17 mouse cellular contexts compared by ENCODE assay signal in the genomic region with DNA sequence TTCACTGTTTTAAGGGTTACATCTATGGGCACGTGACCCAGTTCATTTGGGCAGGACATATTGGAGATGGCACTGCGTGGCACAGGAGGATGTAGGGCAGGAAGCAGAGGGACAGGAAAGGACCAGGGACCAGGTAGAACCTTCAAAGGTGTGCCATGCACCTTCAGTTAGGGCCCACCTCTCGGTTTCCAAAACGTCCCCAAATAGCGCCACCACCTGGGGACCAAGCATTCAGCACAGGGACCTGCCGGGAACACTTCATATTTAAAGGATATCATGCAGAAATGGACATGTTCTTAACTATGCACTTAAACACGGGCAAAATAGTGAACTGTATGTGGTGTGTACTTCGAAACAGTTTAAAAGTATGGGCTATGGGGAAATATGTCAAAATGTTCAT. TPM values are rescaled to one million over a fixed set of nuclear protein-coding genes. Genes with fewer than 3 reads are reported as not detected.
DNase-seq lines count a peak whose midpoint lies in the region; ATAC-seq and TF ChIP-seq lines count a peak whose summit lies in the region.
"Had no signal": no experiment of that assay in that cellular context is flagged by ENCODE, and none has a peak within 500 bp of the region (broad histone marks: within the 10 kb centered on the region; RNA-seq: fewer than 3 reads in every experiment).

No protein-coding gene starts in this region.

- no peak overlapping the region for H3K27ac ChIP-seq in gastrocnemius, adult 2 months
- no peak overlapping the region for H3K27ac ChIP-seq in liver, embryonic 14.5 days
- H3K27ac ChIP-seq in liver, embryonic 11.5 days (ENCODE audit: low read depth, low read length), result no peak overlapping the region
- H3K27ac ChIP-seq in bone marrow macrophage, adult 2 months (ENCODE audit: insufficient read depth, low read depth, low read length), result no peak overlapping the region
- H3K27ac ChIP-seq: embryonic facial prominence, embryonic 12.5 days; forebrain, embryonic 15.5 days; hindbrain, embryonic 12.5 days had no signal

- peak; percentile 26 for DNase-seq in gastrocnemius, adult 2 months
- DNase-seq in gastrocnemius, postnatal 10 days, result no peak
- no peak for DNase-seq in liver, embryonic 14.5 days (ENCODE audit: low read depth in 3 of 3, low spot score in 3 of 3)
- no peak for DNase-seq in liver, embryonic 11.5 days (ENCODE audit: low spot score)
- DNase-seq in neural tube, embryonic 10.5 days (ENCODE audit: extremely low spot score, low spot score), result no peak
- DNase-seq: adrenal gland, adult 2 months; cerebellum, adult 9-11 months; heart, postnatal 10 days; thymus, postnatal 25 days had no signal

- peak; percentile 40 for TF ChIP-seq CTCF in gastrocnemius, adult 2 months (IDR thresholded peaks at IDR 0.05)
- peak; percentile 33 for TF ChIP-seq CTCF in liver, embryonic 14.5 days (IDR thresholded peaks at IDR 0.05; ENCODE audit: low read depth)
- TF ChIP-seq CTCF in C2C12 (IDR thresholded peaks at IDR 0.05; ENCODE audit: control insufficient read depth, insufficient read depth, insufficient read length), result peak; percentile 2
- 0 out of 2 replicates have a peak, but pooled peaks have one; percentile 27 for TF ChIP-seq CTCF in bone marrow macrophage, adult 2 months (IDR thresholded peaks at IDR 0.05; ENCODE audit: low read depth, low read length)

- no peak overlapping the region for H3K9ac ChIP-seq in liver, embryonic 14.5 days (replicated peaks)
- H3K9ac ChIP-seq in liver, embryonic 11.5 days (ENCODE audit: low read depth, low read length), result no peak overlapping the region
- H3K9ac ChIP-seq: embryonic facial prominence, embryonic 12.5 days; forebrain, embryonic 15.5 days; hindbrain, embryonic 12.5 days had no signal

- intact Hi-C loops in gastrocnemius, adult 2 months (cut with DNase I), result no loop called here

- TF ChIP-seq EP300 in liver, embryonic 14.5 days (IDR thresholded peaks at IDR 0.05; ENCODE audit: low read depth), result no peak

- no peaks in the 10 kb centered on the region for H3K79me2 ChIP-seq in C2C12 (ENCODE audit: control insufficient read depth, insufficient read depth)

- no peaks in the 10 kb centered on the region; a peak in 1 of 4 replicates for H3K4me1 ChIP-seq in liver, embryonic 14.5 days (replicated peaks; ENCODE audit: control insufficient read depth in 2 of 2, insufficient read depth in 2 of 2, low read length in 1 of 2)
- 0 out of 2 replicates have a peak, but pooled peaks cover 3% of the 10 kb centered on the region for H3K4me1 ChIP-seq in liver, embryonic 11.5 days (replicated peaks; ENCODE audit: control insufficient read depth, insufficient read depth, low read length)
- no peaks in the 10 kb centered on the region for H3K4me1 ChIP-seq in bone marrow macrophage, adult 2 months (ENCODE audit: control insufficient read depth, insufficient read depth, low read length)

- no peaks in the 10 kb centered on the region for H3K79me3 ChIP-seq in C2C12 (ENCODE audit: low read depth)

- H3K27me3 ChIP-seq in liver, embryonic 14.5 days (ENCODE audit: control insufficient read depth, insufficient read depth, low read length), result no peaks in the 10 kb centered on the region
- no peaks in the 10 kb centered on the region for H3K27me3 ChIP-seq in liver, embryonic 11.5 days (replicated peaks; ENCODE audit: control insufficient read depth, insufficient read depth, low read length)
- no peaks in the 10 kb centered on the region for H3K27me3 ChIP-seq in C2C12 (ENCODE audit: control insufficient read depth, insufficient read depth, insufficient read length)
- H3K27me3 ChIP-seq: forebrain, embryonic 15.5 days had no signal

- no peak overlapping the region for H3ac ChIP-seq in C2C12 (ENCODE audit: control insufficient read depth, insufficient read length, low read depth)

- H3K4me3 ChIP-seq in gastrocnemius, adult 2 months, result no peak overlapping the region
- H3K4me3 ChIP-seq in liver, embryonic 14.5 days (ENCODE audit: insufficient read depth in 1 of 2, low read depth in 2 of 2, low read length in 2 of 2), result no peak overlapping the region
- H3K4me3 ChIP-seq in liver, embryonic 11.5 days (ENCODE audit: low read depth, low read length), result no peak overlapping the region
- no peak overlapping the region for H3K4me3 ChIP-seq in C2C12 (ENCODE audit: insufficient read depth, poor library complexity, severe bottlenecking)
- H3K4me3 ChIP-seq in bone marrow macrophage, adult 2 months (ENCODE audit: insufficient read depth, low read length), result no peak overlapping the region
- H3K4me3 ChIP-seq: embryonic facial prominence, embryonic 12.5 days; forebrain, embryonic 15.5 days; hindbrain, embryonic 12.5 days; megakaryocyte, embryonic 14.5 days had no signal

- no peak for ATAC-seq in liver, embryonic 14.5 days (ENCODE audit: insufficient read depth)
- no peak for ATAC-seq in liver, embryonic 11.5 days (replicated peaks; ENCODE audit: low FRiP score)
- ATAC-seq: forebrain, embryonic 15.5 days; midbrain, embryonic 16.5 days had no signal

- H3K36me3 ChIP-seq in liver, embryonic 14.5 days (replicated peaks; ENCODE audit: control insufficient read depth, insufficient read depth, low read depth), result no peaks in the 10 kb centered on the region
- no peaks in the 10 kb centered on the region for H3K36me3 ChIP-seq in liver, embryonic 11.5 days (ENCODE audit: control insufficient read depth, insufficient read depth, low read length)
- H3K36me3 ChIP-seq in C2C12 (ENCODE audit: control insufficient read depth, insufficient read depth), result no peaks in the 10 kb centered on the region
- H3K36me3 ChIP-seq: embryonic facial prominence, embryonic 12.5 days; forebrain, embryonic 15.5 days; hindbrain, embryonic 12.5 days had no signal

- no peaks in the 10 kb centered on the region for H3K9me3 ChIP-seq in liver, embryonic 14.5 days (ENCODE audit: control insufficient read depth, low read length)
- no peaks in the 10 kb centered on the region for H3K9me3 ChIP-seq in liver, embryonic 11.5 days (ENCODE audit: control insufficient read depth, low read length)
- H3K9me3 ChIP-seq: embryonic facial prominence, embryonic 12.5 days; forebrain, embryonic 15.5 days; hindbrain, embryonic 12.5 days; megakaryocyte, embryonic 14.5 days had no signal

- 40% methylated on average over 8 of the region's 8 CpGs for WGBS in liver, embryonic 14.5 days (ENCODE audit: insufficient replicate concordance)
- 51% methylated on average over 8 of the region's 8 CpGs for WGBS in liver, embryonic 11.5 days

- H3K4me2 ChIP-seq in liver, embryonic 14.5 days (ENCODE audit: low read depth), result no peak overlapping the region
- H3K4me2 ChIP-seq in liver, embryonic 11.5 days, result no peak overlapping the region
- H3K4me2 ChIP-seq: embryonic facial prominence, embryonic 12.5 days; forebrain, embryonic 15.5 days; heart, embryonic 11.5 days; hindbrain, embryonic 12.5 days had no signal

- no peak for TF ChIP-seq POLR2A in bone marrow macrophage, adult 2 months (IDR thresholded peaks at IDR 0.05; ENCODE audit: borderline replicate concordance, low read depth, low read length)

TF ChIP-seq in C2C12, 6 proteins besides CTCF, POLR2A, EP300 and RAD21:
- TF ChIP-seq MYOD1 (IDR thresholded peaks at IDR 0.05; ENCODE audit: control insufficient read depth, insufficient read length, low read depth) (no peak), MYOG (IDR thresholded peaks at IDR 0.05; ENCODE audit: control insufficient read depth, extremely low read depth, insufficient read length) (no peak), MAX (IDR thresholded peaks at IDR 0.05) (no peak), FOSL1 (IDR thresholded peaks at IDR 0.05; ENCODE audit: insufficient read depth, low read length, poor library complexity, severe bottlenecking) (no peak), CEBPB (IDR thresholded peaks at IDR 0.05; ENCODE audit: low read depth) (no peak), USF1 (IDR thresholded peaks at IDR 0.05; ENCODE audit: low read depth) (no peak)
TF ChIP-seq in C2C12: peak in this region for 0.

RNA-seq across cellular contexts. Expression of a gene that starts 15.2 kb away (rescaled TPM):
- 10 to 100 TPM; 56.1 to 63.1 TPM for total RNA-seq in gastrocnemius, adult 2 months (2021)
- 10 to 100 TPM; 76.1 to 95.2 TPM for total RNA-seq in gastrocnemius, postnatal 10 days (2021)
- 38.3 and 47.8 TPM in 2 replicates for polyA plus RNA-seq in liver, embryonic 14.5 days (2012; rRNA removed)
- 39.9 and 49.4 TPM in 2 replicates for polyA plus RNA-seq in liver, embryonic 14.5 days (2014; fragmentation: Nextera tagmentation; extraction: Ambion mirVana)
- 75.6 and 86.5 TPM in 2 replicates for polyA plus RNA-seq in liver, embryonic 11.5 days (2014; fragmentation: Nextera tagmentation; extraction: Ambion mirVana)
- polyA plus RNA-seq in C2C12 (2012; fragmentation: generic; extraction: Trizol), result 294 TPM
- 34.3 and 45.1 TPM in 2 replicates for polyA plus RNA-seq in bone marrow macrophage, adult 2 months (2012; ENCODE audit: insufficient read depth, insufficient read length, missing spikeins)

RNA-seq across cellular contexts. Expression of a gene that starts 26.5 kb away (rescaled TPM):
- 1 to 10 TPM; 1.5 to 1.8 TPM for total RNA-seq in gastrocnemius, adult 2 months (2021)
- 1 to 10 TPM; 2.4 to 4.0 TPM for total RNA-seq in gastrocnemius, postnatal 10 days (2021)
- polyA plus RNA-seq in liver, embryonic 14.5 days (2012; rRNA removed), result 0.09 and 0.32 TPM in 2 replicates
- 0.08 and 0.34 TPM in 2 replicates for polyA plus RNA-seq in liver, embryonic 14.5 days (2014; fragmentation: Nextera tagmentation; extraction: Ambion mirVana)
- polyA plus RNA-seq in liver, embryonic 11.5 days (2014; fragmentation: Nextera tagmentation; extraction: Ambion mirVana), result 4.0 and 5.7 TPM in 2 replicates
- 49.6 TPM for polyA plus RNA-seq in C2C12 (2012; fragmentation: generic; extraction: Trizol)
- 2.2 TPM in 2 replicates for polyA plus RNA-seq in bone marrow macrophage, adult 2 months (2012; ENCODE audit: insufficient read depth, insufficient read length, missing spikeins)

RNA-seq across cellular contexts. Expression of a gene that starts 53.0 kb away (rescaled TPM):
- 1 to 10 TPM in 1 of 2 experiments, under 1 TPM in 1; 0.94 to 1.1 TPM for total RNA-seq in gastrocnemius, adult 2 months (2021)
- under 1 TPM; 0.33 to 0.68 TPM for total RNA-seq in gastrocnemius, postnatal 10 days (2021)
- 0.31 and 0.57 TPM in 2 replicates for polyA plus RNA-seq in liver, embryonic 14.5 days (2012; rRNA removed)
- polyA plus RNA-seq in liver, embryonic 14.5 days (2014; fragmentation: Nextera tagmentation; extraction: Ambion mirVana), result 0.30 and 0.57 TPM in 2 replicates
- 0.99 and 1.1 TPM in 2 replicates for polyA plus RNA-seq in liver, embryonic 11.5 days (2014; fragmentation: Nextera tagmentation; extraction: Ambion mirVana)
- polyA plus RNA-seq in C2C12 (2012; fragmentation: generic; extraction: Trizol), result 0.39 TPM
- polyA plus RNA-seq in bone marrow macrophage, adult 2 months (2012; ENCODE audit: insufficient read depth, insufficient read length, missing spikeins), result not detected in 2 replicates
